Mouse (Mus musculus) myocyte (in vitro differentiated cells): Measurements from ENCODE around the gene Gabbr1.
A peak's percentile ranks its signal among the peaks of the same experiment; 100 is the strongest.

Experiments used
- MAX ChIP-seq: IDR thresholded peaks from one replicate; pipeline ENCODE4 v1.6.1; 2011; ENCODE audit warnings: low read depth, mild to moderate bottlenecking, control low read depth
- MYOG ChIP-seq, 3 experiments: IDR thresholded peaks; one replicate each; pipeline ENCODE4 v1.6.1; 2011; ENCODE audit warnings: control low read depth in 2 of 3, low read depth in 2 of 3, mild to moderate bottlenecking in 2 of 3; ENCODE audit not compliant: insufficient read length in 2 of 3, control insufficient read depth in 1 of 3, insufficient read depth in 1 of 3
- POLR2A ChIP-seq: IDR thresholded peaks from one replicate; pipeline ENCODE4 v1.6.1; 2011; ENCODE audit warnings: low read depth, mild to moderate bottlenecking, control low read depth, moderate library complexity; ENCODE audit not compliant: insufficient read length
- POLR2AphosphoS2 ChIP-seq: IDR thresholded peaks from one replicate; pipeline ENCODE4 v1.6.1; 2011; ENCODE audit warnings: low read depth, control low read depth; ENCODE audit not compliant: insufficient read length
- SRF ChIP-seq: IDR thresholded peaks from one replicate; pipeline ENCODE4 v1.6.1; 2011; ENCODE audit warnings: low read depth; ENCODE audit not compliant: control insufficient read depth, insufficient read length
- TCF12 ChIP-seq: IDR thresholded peaks from one replicate; pipeline ENCODE4 v1.6.1; 2011; ENCODE audit warnings: mild to moderate bottlenecking, control low read depth; ENCODE audit not compliant: poor library complexity, insufficient read depth, severe bottlenecking
- TCF3 ChIP-seq: IDR thresholded peaks from one replicate; pipeline ENCODE4 v1.6.1; 2011; ENCODE audit warnings: low read depth, control low read depth; ENCODE audit not compliant: insufficient read length
- USF1 ChIP-seq: IDR thresholded peaks from one replicate; pipeline ENCODE4 v1.6.1; 2011; ENCODE audit warnings: low read depth, mild to moderate bottlenecking, control low read depth, moderate library complexity

DNA sequence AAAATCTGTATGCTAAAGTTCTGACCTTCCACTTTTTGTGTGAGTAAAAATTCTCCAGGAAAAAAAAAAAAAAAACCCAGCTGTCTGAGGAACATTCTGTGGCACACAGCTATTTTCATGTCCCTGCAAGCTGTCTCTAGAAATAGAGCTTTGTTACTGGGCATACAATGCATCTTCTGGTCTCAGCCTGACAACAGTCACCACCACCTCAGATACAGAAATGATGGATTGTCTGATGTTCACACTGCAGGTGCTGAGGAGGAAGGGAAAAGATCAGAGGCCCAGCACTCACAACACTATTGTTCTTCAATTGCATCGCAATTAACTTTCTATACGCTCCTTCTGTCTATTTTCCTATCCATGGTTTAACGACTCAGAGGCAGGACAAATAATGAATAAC, 27.4 kb upstream of the Gabbr1 start:
- TF ChIP-seq MYOG (IDR thresholded peaks at IDR 0.05; ENCODE audit: control insufficient read depth in 1 of 3, insufficient read depth in 1 of 3, insufficient read length in 2 of 3, low read depth in 2 of 3): peak in 1 of 3 experiments; percentile 27
- no peak for TF ChIP-seq POLR2AphosphoS2
- no peak for TF ChIP-seq TCF3
- no peak for TF ChIP-seq USF1
- no peak for TF ChIP-seq TCF12
- TF ChIP-seq POLR2A: no peak
- no peak for TF ChIP-seq SRF
- no peak for TF ChIP-seq MAX
